Mouse (Mus musculus) embryonic facial prominence, embryonic 14.5 days (tissue): Measurements from ENCODE around the gene Slc5a10. TPM values are rescaled to one million over a fixed set of nuclear protein-coding genes. Genes with fewer than 3 reads are reported as not detected.

ENCODE experiments used
- ATAC-seq: fragments of 200-750 bp; cut with Nextera tagmentation; 2 replicates; pipeline ENCODE4 v1.8.0; 2017; ENCODE audit warnings: low read depth, moderate number of reproducible peaks, moderate TSS enrichment
- DNase-seq: peaks from one replicate; pipeline ENCODE4 v3.0.0-alpha.2; 2015; ENCODE audit warnings: low spot score
- H3K27ac ChIP-seq: fragments of 300-500 bp; sonication (generic); replicated peaks from 2 replicates; pipeline ENCODE4 v1.5.1; 2014; ENCODE audit warnings: low read depth, mild to moderate bottlenecking, low read length, moderate library complexity
- H3K27me3 ChIP-seq: fragments of 300-500 bp; sonication (generic); replicated peaks from 2 replicates; pipeline ENCODE4 v1.6.1; 2014; ENCODE audit warnings: low read length; ENCODE audit not compliant: control insufficient read depth, insufficient read depth
- H3K36me3 ChIP-seq: fragments of 300-500 bp; sonication (generic); 2 replicates; pipeline ENCODE4 v1.6.1; 2014; ENCODE audit warnings: low read length, mixed read lengths; ENCODE audit not compliant: control insufficient read depth, insufficient read depth
- H3K4me1 ChIP-seq: fragments of 300-500 bp; sonication (generic); 2 replicates; pipeline ENCODE4 v1.6.1; 2014; ENCODE audit warnings: antibody characterized with exemption, low read length; ENCODE audit not compliant: control insufficient read depth, insufficient read depth
- H3K4me2 ChIP-seq: fragments of 300-500 bp; sonication (generic); 2 replicates; pipeline ENCODE4 v1.6.1; 2014; ENCODE audit warnings: low read depth, mild to moderate bottlenecking, low read length, moderate library complexity, mixed read lengths
- H3K4me3 ChIP-seq: fragments of 300-500 bp; sonication (generic); 2 replicates; pipeline ENCODE4 v1.5.1; 2014; ENCODE audit warnings: low read depth, mild to moderate bottlenecking, low read length
- H3K9ac ChIP-seq: fragments of 300-500 bp; sonication (generic); 2 replicates; pipeline ENCODE4 v1.6.1; 2014; ENCODE audit warnings: low read depth, mild to moderate bottlenecking, low read length, moderate library complexity, mixed read lengths
- H3K9me3 ChIP-seq: fragments of 300-500 bp; sonication (generic); 2 replicates; pipeline ENCODE4 v1.6.1; 2016; ENCODE audit warnings: low read length; ENCODE audit not compliant: control insufficient read depth
- WGBS: fragments of 180-500 bp; shearing (Covaris S2); extraction: QIAGEN DNeasy Blood & Tissue Kit; methylation state at CpG from one replicate; pipeline ENCODE4 v1.1.7; 2014; 5-methylcytosine and 5-hydroxymethylcytosine counted together
- polyA plus RNA-seq: library from polyadenylated mRNA; unstranded; fragments of >200 nt; fragmentation: Nextera tagmentation; extraction: Ambion mirVana; gene quantifications from 2 replicates; pipeline ENCODE4 v1.2.1, GENCODE M21; 2014

Gene Slc5a10
- polyA plus RNA-seq = 0.13 TPM in 1 of 2 replicates, not detected in the other

- DNase-seq = no peak
- Histone ChIP-seq H3K36me3 (no peaks in the 10 kb centered on the region), H3K27ac (no peak within 1 kb of the TSS), H3K9me3 (no peaks in the 10 kb centered on the region), H3K9ac (no peak within 1 kb of the TSS), H3K4me1 (no peaks in the 10 kb centered on the region), H3K4me3 (no peak within 1 kb of the TSS), H3K4me2 (no peak within 1 kb of the TSS), H3K27me3 (no peaks in the 10 kb centered on the region)
- ATAC-seq = no peak
- 89% methylated on average over 3 of the region's 3 CpGs for WGBS
These were observed at the start of gene Slc5a10 for GRCm38 (mm10) chr11:61720636-61721035. TSS of gene Slc5a10 (minus strand) at chr11:61720826.

DNA sequence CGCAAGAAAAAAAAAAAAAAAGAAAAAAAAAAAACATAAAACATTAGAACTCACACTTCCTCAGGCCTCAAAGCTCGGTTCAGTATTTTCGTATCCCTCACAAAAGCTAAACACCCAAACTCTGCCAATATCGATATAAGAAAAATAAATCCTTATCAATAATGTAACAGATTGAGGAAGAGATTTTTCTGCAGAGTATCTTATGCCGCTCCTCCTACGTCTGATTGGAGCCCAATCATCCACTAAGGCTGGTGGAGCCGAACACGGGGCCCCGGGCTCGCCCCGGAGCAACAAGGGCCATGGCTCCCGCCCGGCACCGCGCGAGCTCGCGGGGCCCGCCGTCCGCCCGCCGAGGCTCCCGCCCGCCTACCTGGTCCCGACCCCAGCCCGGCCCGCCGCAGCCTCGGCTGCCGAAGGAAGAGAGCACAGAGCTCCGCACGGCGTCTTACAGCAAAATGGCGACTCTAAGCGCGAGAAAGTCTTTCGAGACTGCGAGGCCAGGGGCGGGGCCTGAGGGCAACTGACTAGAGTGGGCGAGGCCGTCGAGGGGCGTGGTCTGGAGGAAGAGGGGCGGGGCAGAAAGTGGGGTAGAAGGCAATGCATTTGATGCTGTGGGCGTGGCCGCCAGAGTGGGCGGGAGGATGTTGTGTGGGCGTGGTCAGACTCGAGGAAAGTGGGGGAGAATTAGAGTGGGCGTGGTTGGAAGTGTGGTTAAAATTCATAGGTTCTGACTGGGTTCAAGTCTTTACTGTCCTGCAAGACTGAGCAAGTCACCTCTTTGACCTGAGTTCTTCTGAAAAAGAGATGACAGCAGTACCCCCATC is 41.2 kb upstream of the Slc5a10 start, which contains the start of gene Prpsap2:
Gene Prpsap2 (minus strand): TSS at position 505 of the 824 bp plus-strand sequence.
- WGBS = under 1% methylated on average over 44 of the region's 51 CpGs
- Histone ChIP-seq H3K4me1 (peaks cover 6% of the 10 kb centered on the region), H3K9me3 (no peaks in the 10 kb centered on the region), H3K4me2 (peak within 1 kb of the TSS; percentile 73), H3K9ac (peak within 1 kb of the TSS; percentile 78), H3K4me3 (peak within 1 kb of the TSS; percentile 61), H3K27ac (peak within 1 kb of the TSS; percentile 92), H3K27me3 (no peaks in the 10 kb centered on the region), H3K36me3 (0 out of 2 replicates have a peak, but pooled peaks cover 11% of the 10 kb centered on the region)
- DNase-seq = peak; percentile 98
- peak; percentile 96 for ATAC-seq

GRCm38 (mm10) chr11:61760518-61760917 is 39.9 kb upstream of the Slc5a10 start:
- Histone ChIP-seq H3K27ac (no peak overlapping the region), H3K9me3 (no peaks in the 10 kb centered on the region), H3K4me3 (peak overlapping the region; percentile 61), H3K4me1 (peaks cover 6% of the 10 kb centered on the region), H3K9ac (no peak overlapping the region), H3K36me3 (peaks cover 24% of the 10 kb centered on the region), H3K4me2 (peak overlapping the region; percentile 73), H3K27me3 (no peaks in the 10 kb centered on the region)
- 72% methylated on average over 5 of the region's 5 CpGs for WGBS
- ATAC-seq (no peak), DNase-seq (no peak)

DNA sequence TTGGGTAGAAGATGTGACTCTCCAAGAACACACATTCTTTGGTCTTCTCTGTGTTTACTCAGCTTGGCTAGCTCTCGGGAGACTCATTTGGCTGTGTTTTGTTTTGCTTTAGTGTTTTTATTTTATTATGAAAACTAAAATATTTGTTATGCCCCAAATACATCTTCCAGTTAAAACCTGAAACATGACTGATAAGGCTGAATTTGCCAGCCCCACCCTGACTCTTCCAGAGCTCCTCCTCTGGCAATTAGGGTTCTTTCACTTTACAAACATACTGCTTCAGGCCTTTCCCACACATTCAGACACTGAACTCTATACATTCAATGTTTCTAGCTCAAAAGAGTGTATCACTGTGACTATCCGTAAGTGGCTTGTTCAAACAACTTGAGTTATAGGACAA is 36.5 kb upstream of the Slc5a10 start:
- Histone ChIP-seq H3K4me2 (no peak overlapping the region), H3K36me3 (peaks cover 54% of the 10 kb centered on the region), H3K27ac (no peak overlapping the region), H3K4me1 (peaks cover 6% of the 10 kb centered on the region), H3K27me3 (no peaks in the 10 kb centered on the region), H3K9me3 (no peaks in the 10 kb centered on the region), H3K4me3 (no peak overlapping the region), H3K9ac (no peak overlapping the region)
- ATAC-seq (no peak), DNase-seq (no peak)
- WGBS = 89% methylated on average over 2 of the region's 2 CpGs

GRCm38 (mm10) chr11:61751612-61752011 is 31.0 kb upstream of the Slc5a10 start:
- Histone ChIP-seq H3K27me3 (no peaks in the 10 kb centered on the region), H3K4me3 (no peak overlapping the region), H3K4me2 (no peak overlapping the region), H3K27ac (no peak overlapping the region), H3K36me3 (peaks cover 76% of the 10 kb centered on the region), H3K9ac (no peak overlapping the region), H3K4me1 (no peaks in the 10 kb centered on the region), H3K9me3 (no peaks in the 10 kb centered on the region)
- no peak for ATAC-seq
- WGBS = 85% methylated on average over 5 of the region's 5 CpGs
- no peak for DNase-seq

GRCm38 (mm10) chr11:61747161-61747560 is 26.5 kb upstream of the Slc5a10 start:
- H3K9me3 ChIP-seq = no peaks in the 10 kb centered on the region
- no peak for ATAC-seq

DNA sequence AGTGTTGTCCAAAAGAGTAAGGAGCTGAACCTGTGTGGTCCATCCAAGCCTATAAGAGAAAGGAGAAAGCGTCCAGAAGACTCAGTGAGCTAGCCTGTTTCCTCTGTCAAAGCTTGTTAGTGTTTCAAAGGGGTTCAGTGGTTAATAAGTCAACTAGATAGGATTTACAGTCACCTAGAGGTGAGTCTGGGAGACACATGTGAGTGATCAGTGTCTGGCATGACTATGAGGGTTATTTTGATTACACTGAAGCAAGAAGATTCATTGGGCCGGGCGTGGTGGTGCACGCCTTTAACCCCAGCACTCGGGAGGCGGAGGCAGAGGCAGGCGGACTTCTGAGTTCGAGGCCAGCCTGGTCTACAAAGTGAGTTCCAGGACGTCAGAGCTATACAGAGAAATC is 25.2 kb upstream of the Slc5a10 start:
- no peak for ATAC-seq
- WGBS = 92% methylated on average over 9 of the region's 9 CpGs
- no peak overlapping the region for H3K4me2 ChIP-seq
- peaks cover 77% of the 10 kb centered on the region for H3K36me3 ChIP-seq
- no peak overlapping the region for H3K27ac ChIP-seq
- H3K9ac ChIP-seq = no peak overlapping the region
- no peaks in the 10 kb centered on the region for H3K9me3 ChIP-seq
- no peaks in the 10 kb centered on the region for H3K4me1 ChIP-seq
- H3K27me3 ChIP-seq = no peaks in the 10 kb centered on the region
- H3K4me3 ChIP-seq = no peak overlapping the region
- DNase-seq = no peak

More at GRCm38 (mm10) chr11:61747161-61747560, 26.5 kb upstream of the Slc5a10 start:
- no peaks in the 10 kb centered on the region for H3K4me1 ChIP-seq
- DNase-seq = peak; percentile 5
- H3K9ac ChIP-seq = no peak overlapping the region
- H3K27ac ChIP-seq = no peak overlapping the region
- H3K27me3 ChIP-seq = no peaks in the 10 kb centered on the region
- WGBS = 67% methylated on average over 3 of the region's 3 CpGs
- H3K36me3 ChIP-seq = peaks cover 77% of the 10 kb centered on the region
- no peak overlapping the region for H3K4me2 ChIP-seq
- no peak overlapping the region for H3K4me3 ChIP-seq

- H3K36me3 ChIP-seq = peaks cover 81% of the 10 kb centered on the region
- ATAC-seq = no peak
- H3K9ac ChIP-seq = no peak overlapping the region
- no peaks in the 10 kb centered on the region for H3K27me3 ChIP-seq
- DNase-seq = no peak
- H3K9me3 ChIP-seq = no peaks in the 10 kb centered on the region
- no peak overlapping the region for H3K4me2 ChIP-seq
- no peak overlapping the region for H3K4me3 ChIP-seq
- 62% methylated on average over 3 of the region's 3 CpGs for WGBS
- H3K27ac ChIP-seq = no peak overlapping the region
- no peaks in the 10 kb centered on the region for H3K4me1 ChIP-seq
These were observed 23.8 kb upstream of the Slc5a10 start for GRCm38 (mm10) chr11:61744460-61744859.

DNA sequence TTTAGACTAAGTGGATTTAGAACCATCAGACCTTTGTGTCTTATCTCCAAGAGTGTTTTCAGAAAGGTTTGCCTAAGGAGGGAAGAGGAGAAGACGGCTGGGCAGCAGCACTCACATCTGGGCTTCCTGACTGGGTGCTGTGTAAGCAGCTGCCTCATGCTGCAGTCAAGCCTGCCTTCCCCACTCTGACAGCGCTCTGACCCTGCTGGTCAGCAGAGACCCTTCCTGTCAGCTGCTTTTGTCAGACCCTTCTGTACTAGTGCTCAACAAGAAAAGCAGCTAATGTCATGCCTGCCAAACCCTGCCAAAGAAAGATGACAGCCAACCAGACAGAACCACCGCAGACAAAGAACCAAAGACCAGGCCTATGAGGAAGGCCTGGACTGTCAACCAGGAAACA is 23.1 kb upstream of the Slc5a10 start:
- Histone ChIP-seq H3K9ac (no peak overlapping the region), H3K4me2 (no peak overlapping the region), H3K27ac (no peak overlapping the region), H3K4me1 (no peaks in the 10 kb centered on the region), H3K4me3 (no peak overlapping the region), H3K27me3 (no peaks in the 10 kb centered on the region), H3K36me3 (peaks cover 87% of the 10 kb centered on the region), H3K9me3 (no peaks in the 10 kb centered on the region)
- 78% methylated on average over 3 of the region's 3 CpGs for WGBS
- ATAC-seq = no peak
- DNase-seq = no peak
